Mouse (Mus musculus) c-Kit-positive CD71-positive TER-119-positive erythroid progenitor cells, embryonic 14.5 days (primary cell): ENCODE results near the gene Slfn9.
"Not testable (repeated sequence)": the region's sequence is repeated elsewhere in the genome, so short reads cannot be mapped to it uniquely, and the experiment has no call there.

ENCODE experiments used
- DNase-seq: peaks from one replicate; pipeline ENCODE4 v3.0.0-alpha.2; 2013; ENCODE audit warnings: low spot score

Slfn9 gene

GRCm38 (mm10) chr11:82956925-82957324 is 34.7 kb downstream of the Slfn9 start:
- no peak for DNase-seq

GRCm38 (mm10) chr11:82954631-82955030 is 37.0 kb downstream of the Slfn9 start:
- DNase-seq, result no peak

GRCm38 (mm10) chr11:82952612-82953542 is 38.8 kb downstream of the Slfn9 start:
- no peak for DNase-seq

GRCm38 (mm10) chr11:82951865-82952611 is 39.6 kb downstream of the Slfn9 start:
- DNase-seq, result no peak

GRCm38 (mm10) chr11:82950736-82951481 is 40.7 kb downstream of the Slfn9 start, which contains the start of gene Slfn5:
Gene Slfn5, plus strand, starts transcription at chr11:82951349.
- DNase-seq, result no peak

GRCm38 (mm10) chr11:82949036-82949435 is 42.6 kb downstream of the Slfn9 start:
- no peak for DNase-seq

- no peak for DNase-seq
Observed at GRCm38 (mm10) chr11:82947457-82947856, 44.2 kb downstream of the Slfn9 start.

GRCm38 (mm10) chr11:82945636-82946035 is 46.0 kb downstream of the Slfn9 start:
- no peak for DNase-seq

- DNase-seq, result no peak
Observed at GRCm38 (mm10) chr11:82943336-82943735, 48.3 kb downstream of the Slfn9 start.

- DNase-seq, result no peak
Observed at GRCm38 (mm10) chr11:82933186-82933585, 58.4 kb downstream of the Slfn9 start.

- DNase-seq, result not testable (repeated sequence)
Observed at GRCm38 (mm10) chr11:82931671-82932450, 59.8 kb downstream of the Slfn9 start.

- not testable (repeated sequence) for DNase-seq
Observed at GRCm38 (mm10) chr11:82931161-82931560, 60.5 kb downstream of the Slfn9 start.

GRCm38 (mm10) chr11:82930391-82930955 is 61.2 kb downstream of the Slfn9 start:
- DNase-seq, result not testable (repeated sequence)

- DNase-seq, result no peak
Observed at GRCm38 (mm10) chr11:82929633-82929950, 62.0 kb downstream of the Slfn9 start.

- DNase-seq, result no peak
Observed at GRCm38 (mm10) chr11:82928897-82929632, 62.6 kb downstream of the Slfn9 start.
